Mouse (Mus musculus) MEL (cell line): ENCODE measurements around the gene Rasl12. TPM values are rescaled to one million over a fixed set of nuclear protein-coding genes. Genes with fewer than 3 reads are reported as not detected.

Experiments
- DNase-seq: peaks from one replicate; pipeline ENCODE4 v3.0.0; 2011; ENCODE audit warnings: low read depth, low spot score
- H3K27ac ChIP-seq: 2 replicates; pipeline ENCODE4 v1.5.1; 2012; ENCODE audit warnings: low read depth, mild to moderate bottlenecking, control low read depth, low read length, moderate library complexity; ENCODE audit not compliant: control insufficient read depth
- H3K27me3 ChIP-seq, 2 experiments: fragments of 150-350 bp in 1 of 2; sonication (generic) in 1 of 2; 2 replicates each; pipeline ENCODE4 v1.6.1; 2012; ENCODE audit warnings: low read length in 2 of 2, mild to moderate bottlenecking in 2 of 2, improper control_type of control experiment in 1 of 2, moderate library complexity in 1 of 2; ENCODE audit not compliant: insufficient read depth in 2 of 2, control insufficient read depth in 1 of 2
- H3K36me3 ChIP-seq, 2 experiments: 2 replicates each; pipeline ENCODE4 v1.6.1; 2012 to 2014; ENCODE audit warnings: low read length in 2 of 2, improper control_type of control experiment in 1 of 2, inconsistent platforms in 1 of 2, mild to moderate bottlenecking in 1 of 2; ENCODE audit not compliant: insufficient read depth in 2 of 2, control insufficient read depth in 1 of 2
- H3K4me1 ChIP-seq, 2 experiments: fragments of 150-350 bp in 1 of 2; sonication (generic) in 1 of 2; 2 replicates each; pipeline ENCODE4 v1.6.1; 2012; ENCODE audit warnings: low read length in 2 of 2, improper control_type of control experiment in 1 of 2, mild to moderate bottlenecking in 1 of 2; ENCODE audit not compliant: insufficient read depth in 2 of 2, control insufficient read depth in 1 of 2
- H3K4me3 ChIP-seq, 2 experiments: fragments of 150-350 bp in 1 of 2; sonication (generic) in 1 of 2; 2 replicates each; pipeline ENCODE4 v1.5.1; 2012; ENCODE audit warnings: low read depth in 2 of 2, low read length in 2 of 2, mild to moderate bottlenecking in 2 of 2, moderate library complexity in 2 of 2, control low read depth in 1 of 2, improper control_type of control experiment in 1 of 2; ENCODE audit not compliant: control insufficient read depth in 1 of 2, insufficient read depth in 1 of 2
- H3K79me2 ChIP-seq: 2 replicates; pipeline ENCODE4 v1.6.1; 2012; ENCODE audit warnings: mild to moderate bottlenecking, low read length, moderate library complexity; ENCODE audit not compliant: control insufficient read depth, poor library complexity, insufficient read depth
- H3K9ac ChIP-seq: 2 replicates; pipeline ENCODE4 v1.6.1; 2012; ENCODE audit warnings: low read depth, mild to moderate bottlenecking, control low read depth, low read length, moderate library complexity; ENCODE audit not compliant: control insufficient read depth, poor library complexity, severe bottlenecking
- H3K9me3 ChIP-seq: fragments of 150-350 bp; sonication (generic); replicated peaks from 2 replicates; pipeline ENCODE4 v1.6.1; 2012; ENCODE audit warnings: mild to moderate bottlenecking, low read length, improper control_type of control experiment, moderate library complexity; ENCODE audit not compliant: insufficient read depth
- CTCF ChIP-seq, 3 experiments: IDR thresholded peaks in 2 of 3; conservative IDR thresholded peaks in 1 of 3; 2 replicates each; pipeline ENCODE4 v1.5.1; 2011 to 2012; ENCODE audit warnings: low read length in 3 of 3, low read depth in 2 of 3, mild to moderate bottlenecking in 2 of 3, improper control_type of control experiment in 1 of 3, inconsistent platforms in 1 of 3, mixed read lengths in 1 of 3, moderate library complexity in 1 of 3; ENCODE audit not compliant: control insufficient read depth in 1 of 3, insufficient read depth in 1 of 3, poor library complexity in 1 of 3, severe bottlenecking in 1 of 3
- E2F4 ChIP-seq: IDR thresholded peaks from 2 replicates; pipeline ENCODE4 v1.6.1; 2011; ENCODE audit warnings: low read depth, low read length, improper control_type of control experiment, borderline replicate concordance
- ELF1 ChIP-seq: IDR thresholded peaks from 2 replicates; pipeline ENCODE4 v1.6.1; 2014; ENCODE audit warnings: low read depth, mild to moderate bottlenecking, inconsistent platforms, low read length, improper control_type of control experiment, moderate library complexity
- EP300 ChIP-seq, 2 experiments: IDR thresholded peaks; 2 replicates each; pipeline ENCODE4 v1.6.1; 2011; ENCODE audit warnings: improper control_type of control experiment in 2 of 2, low read length in 2 of 2, low read depth in 1 of 2, mild to moderate bottlenecking in 1 of 2
- ETS1 ChIP-seq: IDR thresholded peaks from 2 replicates; pipeline ENCODE4 v1.6.1; 2012; ENCODE audit warnings: low read depth, mild to moderate bottlenecking, inconsistent platforms, low read length, improper control_type of control experiment, moderate library complexity
- GATA1 ChIP-seq: IDR thresholded peaks from 2 replicates; pipeline ENCODE4 v1.6.1; 2011; ENCODE audit warnings: low read depth, low read length, improper control_type of control experiment
- HCFC1 ChIP-seq: IDR thresholded peaks from 2 replicates; pipeline ENCODE4 v1.6.1; 2012; ENCODE audit warnings: low read depth, mild to moderate bottlenecking, inconsistent platforms, low read length, improper control_type of control experiment, moderate library complexity
- JUND ChIP-seq: IDR thresholded peaks from 2 replicates; pipeline ENCODE4 v1.6.1; 2011; ENCODE audit warnings: low read depth, mild to moderate bottlenecking, improper control_type of control experiment, low read length
- MAZ ChIP-seq: IDR thresholded peaks from 2 replicates; pipeline ENCODE4 v1.6.1; 2012; ENCODE audit warnings: low read depth, mild to moderate bottlenecking, inconsistent platforms, low read length, improper control_type of control experiment
- MXI1 ChIP-seq: IDR thresholded peaks from 2 replicates; pipeline ENCODE4 v1.6.1; 2011; ENCODE audit warnings: mild to moderate bottlenecking, low read depth, low read length, improper control_type of control experiment
- MYB ChIP-seq: IDR thresholded peaks from 2 replicates; pipeline ENCODE4 v1.6.1; 2011; ENCODE audit warnings: mild to moderate bottlenecking, low read depth, low read length, improper control_type of control experiment
- MYC ChIP-seq: IDR thresholded peaks from 2 replicates; pipeline ENCODE4 v1.6.1; 2011; ENCODE audit warnings: low read depth, mild to moderate bottlenecking, low read length, improper control_type of control experiment, moderate library complexity
- NELFE ChIP-seq: IDR thresholded peaks from 2 replicates; pipeline ENCODE4 v1.6.1; 2011; ENCODE audit warnings: low read depth, low read length, improper control_type of control experiment
- NRF1 ChIP-seq: IDR thresholded peaks from 2 replicates; pipeline ENCODE4 v1.6.1; 2014; ENCODE audit warnings: low read depth, mild to moderate bottlenecking, inconsistent platforms, low read length, improper control_type of control experiment, moderate library complexity; ENCODE audit not compliant: poor library complexity, insufficient read depth, severe bottlenecking
- POLR2A ChIP-seq, 2 experiments: IDR thresholded peaks; 2 replicates each; pipeline ENCODE4 v1.6.1; 2011 to 2012; ENCODE audit warnings: low read length in 2 of 2, mild to moderate bottlenecking in 2 of 2, control low read depth in 1 of 2, improper control_type of control experiment in 1 of 2, low read depth in 1 of 2, moderate library complexity in 1 of 2; ENCODE audit not compliant: control insufficient read depth in 1 of 2, insufficient read depth in 1 of 2, poor library complexity in 1 of 2
- POLR2AphosphoS5 ChIP-seq: IDR thresholded peaks from 2 replicates; pipeline ENCODE4 v1.6.1; 2012; ENCODE audit warnings: low read depth, borderline replicate concordance, mild to moderate bottlenecking, inconsistent platforms, low read length, moderate library complexity, mixed read lengths
- RAD21 ChIP-seq: IDR thresholded peaks from 2 replicates; pipeline ENCODE4 v1.6.1; 2011; ENCODE audit warnings: mild to moderate bottlenecking, low read depth, low read length, improper control_type of control experiment
- RCOR1 ChIP-seq: IDR thresholded peaks from 2 replicates; pipeline ENCODE4 v1.6.1; 2012; ENCODE audit warnings: low read depth, mild to moderate bottlenecking, inconsistent platforms, low read length, improper control_type of control experiment
- SIN3A ChIP-seq: IDR thresholded peaks from 2 replicates; pipeline ENCODE4 v1.6.1; 2012; ENCODE audit warnings: low read length, improper control_type of control experiment, inconsistent platforms
- SMC3 ChIP-seq: IDR thresholded peaks from 2 replicates; pipeline ENCODE4 v1.6.1; 2011; ENCODE audit warnings: low read depth, low read length, improper control_type of control experiment
- TBP ChIP-seq: IDR thresholded peaks from 2 replicates; pipeline ENCODE4 v1.8.0; 2011; ENCODE audit warnings: low read depth, low read length, improper control_type of control experiment
- TCF12 ChIP-seq: IDR thresholded peaks from 2 replicates; pipeline ENCODE4 v1.6.1; 2014; ENCODE audit warnings: low read depth, mild to moderate bottlenecking, inconsistent platforms, low read length, improper control_type of control experiment, moderate library complexity
- USF1 ChIP-seq: IDR thresholded peaks from 2 replicates; pipeline ENCODE4 v1.6.1; 2014; ENCODE audit warnings: low read depth, mild to moderate bottlenecking, inconsistent platforms, low read length, improper control_type of control experiment, moderate library complexity
- ZC3H11A ChIP-seq: IDR thresholded peaks from 2 replicates; pipeline ENCODE4 v1.6.1; 2012; ENCODE audit warnings: low read depth, mild to moderate bottlenecking, inconsistent platforms, low read length, improper control_type of control experiment
- ZMIZ1 ChIP-seq: IDR thresholded peaks from 2 replicates; pipeline ENCODE4 v1.6.1; 2012; ENCODE audit warnings: low read depth, mild to moderate bottlenecking, inconsistent platforms, low read length, improper control_type of control experiment, moderate library complexity
- polyA plus RNA-seq, 2 experiments: library from polyadenylated mRNA; stranded (reverse) in 1 of 2; unstranded in 1 of 2; fragments of >175 nt in 1 of 2; fragments of >200 nt in 1 of 2; gene quantifications; 2 replicates each; pipeline versions ENCODE4 v1.2.1 to v1.2.4; 2012; ENCODE audit warnings: low replicate concordance in 2 of 2, low read depth in 1 of 2; ENCODE audit not compliant: insufficient read length in 2 of 2, insufficient read depth in 1 of 2, missing spikeins in 1 of 2
- total RNA-seq: library from RNA; depleted of rRNA; stranded (reverse); fragments of 300-350 nt; gene quantifications from 2 replicates; pipeline ENCODE4 v1.2.3, GENCODE M21; 2012

Rasl12 gene
- total and polyA plus RNA-seq, 3 experiments: 0.12 to 0.19 TPM; not detected in 1

GRCm38 (mm10) chr9:65434140-65434539 lies 35.8 kb downstream of the Rasl12 start:
- H3K27ac ChIP-seq: no peak overlapping the region
- peaks cover 0 to 10% of the 10 kb centered on the region in 2 experiments; a peak in 3 of 4 replicates for H3K4me1 ChIP-seq
- no peaks in the 10 kb centered on the region for H3K9me3 ChIP-seq
- H3K36me3 ChIP-seq: peaks cover 0 to 9% of the 10 kb centered on the region in 2 experiments; a peak in 2 of 4 replicates
- no peaks in the 10 kb centered on the region for H3K27me3 ChIP-seq
- H3K79me2 ChIP-seq: peaks cover 10% of the 10 kb centered on the region
- DNase-seq: peak; percentile 88
- H3K9ac ChIP-seq: 0 out of 2 replicates have a peak overlapping the region, but pooled peaks have one; percentile 21
- H3K4me3 ChIP-seq: no peak overlapping the region
- TF ChIP-seq ZC3H11A: peak; percentile 50
- TF ChIP-seq TBP: no peak
- TF ChIP-seq MXI1: peak; percentile 35; the same call in 1 of the 2 replicates
- no peak for TF ChIP-seq HCFC1
- peak; percentile 43; the same call in 1 of the 2 replicates for TF ChIP-seq MYC
- peak; percentile 59 for TF ChIP-seq SMC3
- peak; percentile 70 for TF ChIP-seq RAD21
- no peak for TF ChIP-seq ELF1
- peak; percentile 77 to 92 (median 79) for TF ChIP-seq CTCF (IDR thresholded peaks at IDR 0.05 in 2 of 3, conservative IDR thresholded peaks at IDR 0.05 in 1 of 3; ENCODE audit: control insufficient read depth in 1 of 3, insufficient read depth in 1 of 3, low read depth in 2 of 3, low read length in 3 of 3, poor library complexity in 1 of 3, severe bottlenecking in 1 of 3)
- TF ChIP-seq, all 39 proteins: peak for 6

- Histone ChIP-seq H3K9ac (no peak overlapping the region), H3K27me3 (no peaks in the 10 kb centered on the region), H3K4me3 (peak overlapping the region in 1 of 2 experiments; percentile 18; a peak in 1 of 4 replicates), H3K4me1 (peaks cover 0 to 10% of the 10 kb centered on the region in 2 experiments; a peak in 3 of 4 replicates), H3K36me3 (peaks cover 0 to 9% of the 10 kb centered on the region in 2 experiments; a peak in 2 of 4 replicates), H3K79me2 (peaks cover 10% of the 10 kb centered on the region), H3K27ac (no peak overlapping the region), H3K9me3 (no peaks in the 10 kb centered on the region)
- DNase-seq: no peak
- TF ChIP-seq POLR2A (IDR thresholded peaks at IDR 0.05; ENCODE audit: control insufficient read depth in 1 of 2, insufficient read depth in 1 of 2, low read depth in 1 of 2, low read length in 2 of 2, poor library complexity in 1 of 2) (no peak), USF1 (no peak), TCF12 (no peak), RCOR1 (no peak), GATA1 (no peak), HCFC1 (no peak), EP300 (IDR thresholded peaks at IDR 0.05; ENCODE audit: low read depth in 1 of 2, low read length in 2 of 2) (no peak), E2F4 (no peak), NRF1 (no peak), MYC (no peak), SIN3A (no peak), NELFE (no peak), MAZ (no peak), ELF1 (no peak), JUND (no peak), MYB (no peak), POLR2AphosphoS5 (no peak), ZMIZ1 (no peak), ETS1 (no peak), RAD21 (no peak)
These were observed 36.9 kb downstream of the Rasl12 start for GRCm38 (mm10) chr9:65435211-65435610.
